Mouse (Mus musculus): Measurements from ENCODE around the gene Col17a1.

The Col17a1 gene

GRCm38 (mm10) chr19:47667601-47668000, 24.3 kb downstream of the Col17a1 start:
- in situ Hi-C loops (cut with MseI, MboI), result no loop called here

GRCm38 (mm10) chr19:47659765-47660408, 32.0 kb downstream of the Col17a1 start:
- in situ Hi-C loops (cut with MseI, MboI), result no loop called here

- in situ Hi-C loops (cut with MseI, MboI), result no loop called here
Observed at GRCm38 (mm10) chr19:47658914-47659535, 32.9 kb downstream of the Col17a1 start.

GRCm38 (mm10) chr19:47654896-47655295, 37.0 kb downstream of the Col17a1 start:
- in situ Hi-C loops (cut with MseI, MboI), result no loop called here

- in situ Hi-C loops (cut with MseI, MboI), result no loop called here
Observed at GRCm38 (mm10) chr19:47653173-47653572, 38.7 kb downstream of the Col17a1 start.

GRCm38 (mm10) chr19:47652255-47652654, 39.6 kb downstream of the Col17a1 start:
- in situ Hi-C loops (cut with MseI, MboI), result no loop called here

GRCm38 (mm10) chr19:47651160-47651480, 40.8 kb downstream of the Col17a1 start:
- in situ Hi-C loops (cut with MseI, MboI), result no loop called here

- in situ Hi-C loops (cut with MseI, MboI), result no loop called here
Observed at GRCm38 (mm10) chr19:47650366-47651159, 41.3 kb downstream of the Col17a1 start.

GRCm38 (mm10) chr19:47649071-47649470, 42.8 kb downstream of the Col17a1 start:
- in situ Hi-C loops (cut with MseI, MboI), result no loop called here

- in situ Hi-C loops (cut with MseI, MboI), result no loop called here
Observed at GRCm38 (mm10) chr19:47646508-47647120, 45.3 kb downstream of the Col17a1 start.

- in situ Hi-C loops (cut with MseI, MboI), result no loop called here
Observed at GRCm38 (mm10) chr19:47645583-47645982, 46.3 kb downstream of the Col17a1 start.

GRCm38 (mm10) chr19:47643910-47644309, 48.0 kb downstream of the Col17a1 start:
- in situ Hi-C loops (cut with MseI, MboI), result no loop called here

GRCm38 (mm10) chr19:47635380-47635779, 56.5 kb downstream of the Col17a1 start:
- in situ Hi-C loops (cut with MseI, MboI), result no loop called here

- in situ Hi-C loops (cut with MseI, MboI), result no loop called here
Observed at GRCm38 (mm10) chr19:47631799-47632198, 60.1 kb downstream of the Col17a1 start.

- in situ Hi-C loops (cut with MseI, MboI), result no loop called here
Observed at GRCm38 (mm10) chr19:47630381-47630780, 61.5 kb downstream of the Col17a1 start.

- in situ Hi-C loops (cut with MseI, MboI), result no loop called here
Observed at GRCm38 (mm10) chr19:47629068-47629467, 62.8 kb downstream of the Col17a1 start.

- in situ Hi-C loops (cut with MseI, MboI), result no loop called here
Observed at GRCm38 (mm10) chr19:47627450-47627849, 64.4 kb downstream of the Col17a1 start.

GRCm38 (mm10) chr19:47624940-47625711, 66.8 kb downstream of the Col17a1 start:
- in situ Hi-C loops (cut with MseI, MboI), result no loop called here

- in situ Hi-C loops (cut with MseI, MboI), result no loop called here
Observed at GRCm38 (mm10) chr19:47621478-47621877, 70.4 kb downstream of the Col17a1 start.

GRCm38 (mm10) chr19:47613442-47613841, 78.5 kb downstream of the Col17a1 start:
- in situ Hi-C loops (cut with MseI, MboI), result loop anchor here in 1 of 2 experiments (10.0 kb wide), 1 partner anchor 109 kb away; no protein-coding TSS in a partner anchor

- in situ Hi-C loops (cut with MseI, MboI), result no loop called here
Observed at GRCm38 (mm10) chr19:47608513-47608912, 83.4 kb downstream of the Col17a1 start.
